Mouse (Mus musculus): Measurements from ENCODE around the gene 0610040J01Rik. TPM values are rescaled to one million over a fixed set of nuclear protein-coding genes. Genes with fewer than 3 reads are reported as not detected.

The 0610040J01Rik gene
- polyA plus RNA-seq (2012; rRNA removed): 16.1 and 17.0 TPM in 2 replicates

DNA sequence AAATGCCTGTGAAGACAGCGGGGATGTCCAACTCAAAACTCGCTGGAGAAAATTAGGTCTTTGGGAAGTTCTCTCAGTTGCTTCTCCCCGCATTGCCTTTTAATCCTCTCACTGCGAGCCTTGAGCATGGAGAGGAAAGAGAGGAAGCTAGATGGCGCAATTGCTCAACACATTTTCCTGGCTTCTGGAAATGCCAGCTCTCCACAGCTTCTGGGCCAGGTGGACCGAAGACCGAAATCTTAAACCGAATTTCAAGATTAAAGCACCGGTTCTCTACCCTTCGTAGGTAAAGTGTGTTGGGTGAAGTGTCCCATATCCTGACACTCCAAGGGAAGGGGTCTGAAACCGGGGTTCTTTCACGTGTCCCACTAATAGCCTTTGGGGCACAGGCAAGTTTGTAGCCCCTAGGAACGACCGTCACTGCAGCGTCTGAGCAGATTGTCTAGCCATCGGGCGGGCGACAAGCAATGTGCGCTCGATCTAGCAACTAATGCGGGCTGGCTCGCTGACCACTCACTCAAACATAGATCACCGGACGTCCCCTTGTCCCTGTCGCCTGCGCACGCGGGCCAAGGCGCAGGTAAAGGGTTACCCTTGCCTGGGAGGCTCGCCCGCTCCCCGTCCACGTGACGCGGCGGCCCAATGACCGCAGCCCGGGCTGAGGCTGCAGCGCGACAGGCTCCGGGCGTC lies at the start of gene 0610040J01Rik:
Gene 0610040J01Rik (plus strand): TSS at position 545 of the 690 bp plus-strand sequence.
- peak; percentile 74 for DNase-seq (ENCODE audit: low spot score)

DNA sequence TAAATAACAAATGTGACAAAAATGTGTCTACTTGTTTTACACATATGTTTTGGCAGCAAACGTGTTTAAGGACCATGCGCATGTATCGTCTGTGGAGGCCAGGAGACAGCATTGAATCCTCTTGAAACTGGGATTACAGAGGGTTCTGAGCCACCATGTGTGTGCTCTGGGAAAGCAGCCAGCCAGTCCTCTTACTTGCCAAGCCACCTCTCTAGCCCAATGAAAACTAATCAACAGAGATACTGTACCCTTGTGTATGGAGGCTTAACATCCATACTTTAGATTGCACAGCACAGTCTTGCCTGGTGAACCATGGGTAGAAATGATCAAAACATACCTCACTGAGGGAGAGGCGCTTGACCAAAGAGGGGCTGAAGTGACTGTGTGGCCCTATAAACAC lies 46.3 kb upstream of the 0610040J01Rik start:
- no peak for DNase-seq (ENCODE audit: low spot score)

DNA sequence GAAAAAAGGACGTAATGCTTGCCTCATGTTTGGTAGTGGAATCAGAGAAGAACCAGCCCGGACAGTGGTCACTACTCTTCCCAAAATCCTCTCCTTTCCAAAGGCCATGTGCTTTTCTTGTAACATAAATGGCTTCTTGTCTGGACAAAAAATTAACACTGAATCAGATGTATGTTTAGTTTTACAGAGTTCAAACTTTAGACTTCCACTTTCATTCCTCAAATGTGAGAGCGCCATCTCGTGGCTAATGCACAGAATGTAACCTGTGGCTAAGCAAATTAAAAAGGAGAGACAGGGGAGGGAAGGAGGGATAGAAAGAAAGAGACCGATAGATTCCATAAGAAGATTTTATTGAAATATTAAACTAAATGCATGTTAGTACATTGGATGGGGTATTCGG lies 45.4 kb upstream of the 0610040J01Rik start:
- no peak for DNase-seq (ENCODE audit: low spot score)

DNA sequence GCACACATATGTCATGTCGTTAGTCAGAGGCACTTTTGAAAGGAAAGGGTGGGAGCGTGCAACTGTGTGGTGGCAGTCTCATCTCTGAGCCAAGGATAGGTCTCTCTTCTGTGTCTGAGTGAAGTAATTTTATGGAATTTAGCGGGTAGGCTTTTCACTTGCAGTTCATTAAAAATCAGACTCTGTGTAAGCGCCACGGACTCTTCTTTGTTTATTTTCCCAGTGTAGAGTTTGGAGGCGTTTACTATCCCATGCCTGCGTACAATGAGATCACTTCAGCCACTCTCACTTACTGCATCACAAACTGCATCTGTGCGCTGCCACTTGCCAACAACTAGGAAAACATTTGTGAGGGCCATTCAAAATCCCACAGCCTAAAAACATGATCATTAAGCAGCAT lies 44.7 kb upstream of the 0610040J01Rik start:
- no peak for DNase-seq (ENCODE audit: low spot score)

DNA sequence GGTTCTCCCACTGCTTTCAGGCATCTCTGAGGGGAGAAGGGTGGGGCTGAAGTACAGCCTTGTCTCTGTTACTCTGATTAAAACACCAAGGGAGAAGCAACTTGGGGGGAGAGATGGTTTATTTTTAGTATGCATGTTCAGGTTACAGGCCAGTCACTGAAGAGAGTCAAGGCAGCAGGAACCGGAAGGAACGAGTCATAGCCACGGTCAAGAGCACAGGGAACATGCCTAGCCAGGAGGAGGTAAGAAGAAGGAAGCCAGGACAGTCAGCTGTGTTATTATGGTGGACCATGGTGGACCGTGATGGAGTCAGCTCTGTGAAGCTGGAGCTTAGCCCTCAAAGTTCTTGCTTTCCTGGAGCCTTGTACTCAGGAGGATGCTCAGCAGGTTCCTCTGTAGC lies 43.9 kb upstream of the 0610040J01Rik start:
- no peak for DNase-seq (ENCODE audit: low spot score)

DNA sequence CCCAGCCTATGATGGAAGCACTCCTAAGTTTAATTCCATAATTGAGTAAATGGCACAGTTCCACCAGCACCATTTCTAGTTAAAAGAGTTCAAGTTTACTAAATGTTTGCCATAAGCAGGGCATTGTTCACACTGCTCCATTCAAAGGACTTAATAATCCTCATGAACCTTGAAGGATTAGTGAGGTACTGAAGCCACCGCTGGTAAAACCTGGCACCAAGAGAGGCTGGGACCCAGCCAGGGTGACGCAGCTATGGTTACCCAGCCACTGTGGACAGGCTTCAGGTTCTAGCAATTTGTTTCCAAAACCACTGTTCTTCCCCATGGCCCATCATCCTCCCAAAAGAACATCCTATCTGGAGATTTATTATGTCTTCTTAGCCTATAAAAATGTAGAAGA lies 39.2 kb upstream of the 0610040J01Rik start:
- no peak for DNase-seq (ENCODE audit: low spot score)

DNA sequence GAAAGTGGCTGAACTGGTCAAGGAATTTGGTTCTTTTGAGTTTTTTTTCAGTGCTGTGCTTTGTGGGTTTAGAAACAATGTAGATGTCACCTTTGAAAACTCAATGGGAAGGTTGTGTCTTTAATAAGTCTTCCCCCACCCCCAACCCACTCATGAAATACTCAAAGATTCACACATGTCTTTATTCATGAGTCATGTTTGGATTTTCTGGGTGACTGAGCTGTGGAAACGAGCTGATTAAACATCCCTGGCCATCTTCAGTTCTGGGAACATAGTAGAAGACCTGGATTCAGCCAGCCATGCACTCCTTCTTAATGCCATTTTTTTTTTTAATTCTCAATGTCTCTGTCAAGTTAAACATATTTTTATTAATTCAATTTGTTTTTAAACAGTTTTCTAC lies 38.6 kb upstream of the 0610040J01Rik start:
- no peak for DNase-seq (ENCODE audit: low spot score)

DNA sequence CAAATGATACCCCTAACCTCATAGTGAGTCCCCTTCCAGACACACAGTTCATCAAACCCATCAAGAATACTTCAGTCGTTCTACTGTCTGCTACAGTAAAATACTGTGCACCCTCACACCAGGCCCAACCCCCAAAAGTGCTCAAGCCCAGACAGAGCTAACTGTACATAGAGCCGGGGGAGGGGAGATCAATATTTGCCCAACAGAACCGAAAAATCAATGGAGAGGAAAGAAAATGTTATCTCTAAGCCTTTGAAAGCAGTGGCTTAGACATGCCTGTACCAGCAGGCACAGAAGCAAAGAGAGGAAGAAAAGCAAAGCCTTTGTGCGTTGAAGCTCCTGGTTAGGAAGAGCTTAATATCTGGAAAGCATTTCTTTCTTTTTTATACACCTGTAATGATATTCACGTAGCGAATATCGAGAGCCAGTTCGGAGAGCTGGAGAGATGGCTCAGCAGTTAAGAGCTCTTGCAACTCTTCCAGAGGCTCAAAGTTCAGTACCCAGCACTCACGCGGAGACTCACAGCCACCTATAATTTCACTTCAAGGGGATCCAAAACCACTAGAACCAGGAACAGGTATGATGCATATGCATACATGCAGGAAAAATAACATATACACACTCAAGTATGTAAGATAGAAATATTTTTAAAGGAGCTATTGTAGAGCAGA lies 23.9 kb upstream of the 0610040J01Rik start:
- DNase-seq (ENCODE audit: low spot score): no peak

DNA sequence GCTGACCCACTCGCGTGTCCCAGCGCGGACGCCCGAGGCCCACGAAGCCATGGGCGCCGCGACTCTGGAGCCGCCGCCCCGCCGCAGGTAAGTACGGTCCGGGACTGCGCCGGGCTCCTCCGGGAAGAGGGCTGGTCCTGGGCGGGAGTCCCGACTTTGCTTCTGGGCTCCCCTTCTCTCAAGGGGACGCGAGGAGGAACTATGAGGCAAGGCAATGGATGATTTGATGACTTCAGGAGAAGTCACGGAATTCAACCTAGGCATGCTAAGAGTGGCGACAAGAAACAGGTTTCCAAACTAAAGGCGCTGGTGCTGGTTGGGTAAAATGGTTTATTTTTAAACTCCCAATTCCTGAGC lies 324 bp downstream of the 0610040J01Rik start:
- no peak for DNase-seq (ENCODE audit: low spot score)

DNA sequence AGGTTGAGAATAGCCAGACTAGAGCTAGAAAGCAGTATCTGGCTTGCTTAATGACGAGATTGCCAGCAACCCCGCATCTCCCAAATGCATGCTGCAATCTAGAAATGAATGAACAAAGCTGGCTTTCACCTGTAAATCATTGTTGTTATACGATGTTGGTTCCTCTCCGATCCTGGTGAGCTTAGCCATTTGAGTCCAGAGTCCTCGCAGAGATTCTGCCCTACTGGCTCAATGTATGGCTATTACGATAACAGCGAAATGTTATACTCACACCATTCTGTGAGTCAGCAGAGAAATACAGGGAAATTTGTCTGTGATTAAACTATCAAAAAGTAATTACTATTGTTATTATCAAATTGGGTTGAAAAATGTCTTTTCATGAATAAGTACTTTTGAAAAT lies 4.5 kb downstream of the 0610040J01Rik start:
- no peak for DNase-seq (ENCODE audit: low spot score)

DNA sequence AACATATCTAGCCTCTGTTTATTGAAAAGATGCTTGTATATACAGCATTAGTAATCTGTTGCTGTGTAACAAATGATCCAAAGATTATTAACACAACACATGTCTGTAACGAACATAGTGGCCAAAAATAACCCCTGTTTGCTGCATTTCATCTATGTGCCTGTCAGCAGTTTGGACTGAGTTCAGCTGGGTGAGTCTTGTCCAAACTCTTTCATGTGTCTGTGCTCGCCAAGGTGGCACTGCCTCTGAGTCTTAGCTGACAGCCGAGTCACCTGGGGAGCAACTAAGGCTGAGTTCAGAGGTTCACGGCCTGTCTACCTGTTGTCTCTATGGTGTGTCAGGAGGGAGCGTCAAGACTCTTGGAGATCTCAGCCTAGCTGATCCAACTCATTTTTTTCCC lies 5.1 kb downstream of the 0610040J01Rik start:
- DNase-seq (ENCODE audit: low spot score): no peak

DNA sequence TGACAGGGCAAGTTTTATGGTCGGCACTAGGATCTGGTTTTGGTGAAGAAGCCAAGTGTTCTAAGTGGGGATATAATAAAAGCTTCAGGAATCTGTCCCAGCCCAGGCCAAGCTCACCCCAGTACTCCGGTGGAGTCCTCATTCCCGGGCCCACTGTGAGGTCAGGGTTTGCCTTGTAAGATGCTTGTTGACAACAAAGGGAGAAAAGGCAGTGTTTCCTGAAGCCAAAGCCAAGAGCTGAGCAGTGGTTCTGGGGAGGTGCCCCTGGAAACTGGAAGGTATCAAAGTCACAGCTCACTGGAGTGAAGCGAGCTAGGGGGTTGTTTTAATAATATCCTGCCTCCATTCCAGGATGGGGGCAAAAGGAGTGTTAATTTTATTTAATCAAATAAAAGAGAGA lies 6.8 kb downstream of the 0610040J01Rik start:
- no peak for DNase-seq (ENCODE audit: low spot score)

DNA sequence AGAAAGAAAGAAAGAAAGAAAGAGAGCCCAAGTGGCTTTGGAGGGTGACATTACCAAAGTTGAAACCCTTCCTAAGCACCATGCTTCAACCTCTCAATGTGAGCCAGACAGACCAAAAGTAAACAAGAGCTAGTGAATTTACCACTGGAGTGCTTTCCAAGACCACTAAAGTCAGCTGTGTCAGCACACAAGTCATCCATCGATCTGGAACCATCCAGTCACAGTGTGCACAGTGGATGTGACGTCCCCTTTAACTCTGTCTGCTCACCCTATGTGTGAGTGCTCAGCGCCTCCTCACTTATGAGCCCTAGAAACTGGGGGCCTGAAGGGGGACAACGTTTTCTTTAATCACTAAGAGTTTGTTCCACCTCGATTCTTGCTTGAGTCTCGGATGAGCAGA lies 7.4 kb downstream of the 0610040J01Rik start:
- DNase-seq (ENCODE audit: low spot score): no peak

DNA sequence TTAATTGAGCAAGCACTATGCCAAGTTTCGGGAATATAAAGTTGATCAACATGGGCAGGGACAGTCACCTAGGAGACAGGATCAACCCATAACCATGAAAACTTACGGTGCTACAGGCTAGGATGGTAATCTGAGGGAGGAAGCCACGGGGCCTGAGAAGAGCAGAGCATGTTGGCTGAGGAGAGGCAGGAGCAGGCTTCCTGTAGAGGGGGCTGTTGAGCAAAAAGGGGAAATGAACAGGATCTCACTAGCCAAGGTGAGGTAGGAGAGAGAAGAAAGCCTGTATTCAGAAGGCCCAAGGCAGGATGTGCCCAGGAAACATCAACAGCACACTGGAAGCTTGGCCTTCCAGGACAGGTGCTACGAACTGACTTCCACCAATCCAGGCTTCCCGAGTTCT lies 9.0 kb downstream of the 0610040J01Rik start:
- DNase-seq (ENCODE audit: low spot score): no peak

DNA sequence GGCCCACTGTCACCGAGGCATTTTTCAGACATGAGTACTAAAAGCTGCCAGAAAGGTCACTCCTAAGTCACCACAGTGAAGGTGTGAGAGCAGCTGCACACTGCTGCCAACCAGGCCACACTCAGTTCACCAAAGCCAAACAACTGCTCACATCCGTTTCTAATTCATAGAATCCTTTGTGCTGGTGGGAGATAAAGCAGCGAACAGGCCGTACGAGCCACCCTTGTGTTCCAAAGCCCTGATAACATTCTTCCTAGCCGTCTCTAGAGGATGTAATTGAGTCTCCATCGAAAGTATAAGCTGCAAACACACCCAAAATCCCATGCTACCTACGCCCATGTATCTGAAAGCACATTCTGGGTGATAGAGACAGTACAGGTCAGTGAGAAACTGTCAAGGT lies 9.7 kb downstream of the 0610040J01Rik start:
- DNase-seq (ENCODE audit: low spot score): no peak

DNA sequence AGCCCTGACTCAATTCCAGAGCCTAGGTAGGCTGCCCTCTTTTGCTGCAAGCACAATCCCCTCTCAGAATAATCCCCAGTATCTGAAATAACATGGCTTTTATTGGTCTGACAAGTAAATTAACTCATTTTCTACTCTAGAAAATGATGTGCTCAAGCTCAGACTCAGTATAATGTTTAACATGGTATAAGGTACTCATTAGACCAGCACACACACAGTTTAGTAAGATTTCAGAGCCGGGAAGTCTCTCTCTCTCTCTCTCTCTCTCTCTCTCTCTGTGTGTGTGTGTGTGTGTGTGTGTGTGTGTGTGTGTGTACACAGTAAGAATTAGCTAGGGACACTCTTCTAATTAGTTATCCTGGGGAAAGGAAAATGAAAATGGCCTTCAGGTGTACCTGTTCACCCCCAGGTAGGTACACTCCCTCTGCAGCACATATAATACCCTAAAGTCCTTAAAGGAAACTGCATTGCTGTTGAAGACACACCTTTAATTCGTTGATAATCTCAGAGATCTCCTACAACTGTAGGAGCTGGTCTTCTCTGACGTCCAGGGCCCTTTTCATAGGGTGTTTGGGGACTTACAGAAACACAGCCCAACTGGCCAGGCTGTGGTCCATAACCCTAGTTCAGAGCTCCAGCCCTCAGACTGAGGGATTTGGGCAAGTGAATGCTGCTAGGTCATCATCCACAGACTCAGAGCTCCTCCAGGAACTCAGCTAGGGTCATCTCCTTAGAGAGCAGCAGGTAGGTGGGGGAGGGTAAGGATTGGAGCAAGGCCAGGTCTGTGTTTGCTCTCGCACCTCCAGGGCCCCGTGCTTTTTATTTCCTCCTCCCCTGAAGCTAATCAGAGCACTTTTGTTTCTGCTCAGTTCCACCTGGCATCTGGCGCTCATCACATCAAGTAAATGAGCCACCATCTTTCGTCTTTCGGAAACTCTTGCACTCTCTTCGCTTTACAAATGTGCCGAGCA lies 11.5 kb downstream of the 0610040J01Rik start:
- DNase-seq (ENCODE audit: low spot score): no peak

DNA sequence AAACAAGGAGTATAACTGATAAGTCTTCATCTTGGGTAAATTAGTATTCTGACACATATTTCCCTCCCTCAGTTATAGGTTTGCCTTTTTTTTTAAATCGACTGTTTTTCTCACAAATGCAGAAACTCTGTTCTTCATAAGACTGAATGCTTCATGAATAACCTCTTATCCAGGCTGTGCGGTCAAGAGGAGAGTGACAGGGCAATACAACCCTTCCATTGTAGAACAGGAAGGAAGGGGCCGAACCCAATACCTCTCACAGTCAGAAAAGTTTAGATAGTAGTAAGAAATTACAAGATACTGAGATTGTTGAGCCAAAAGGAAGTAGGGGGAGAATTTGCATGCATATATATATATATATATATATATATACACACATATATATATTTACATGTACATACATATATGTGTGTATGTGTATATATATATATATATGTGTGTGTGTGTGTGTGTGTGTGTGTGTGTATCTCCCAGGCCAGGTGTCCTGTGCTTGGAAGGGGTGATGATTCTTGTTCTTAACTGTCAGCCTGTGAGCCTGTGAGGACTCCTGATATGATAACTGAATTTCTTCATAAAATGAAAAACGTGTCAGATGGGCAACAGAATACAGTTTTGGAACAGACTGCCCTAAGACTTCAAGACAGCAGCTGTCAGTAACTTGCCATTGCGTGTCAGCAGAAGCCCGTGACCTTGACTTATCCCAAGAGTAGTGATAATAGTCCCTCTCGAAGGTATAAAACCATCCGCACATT lies 12.6 kb downstream of the 0610040J01Rik start:
- no peak for DNase-seq (ENCODE audit: low spot score)

DNA sequence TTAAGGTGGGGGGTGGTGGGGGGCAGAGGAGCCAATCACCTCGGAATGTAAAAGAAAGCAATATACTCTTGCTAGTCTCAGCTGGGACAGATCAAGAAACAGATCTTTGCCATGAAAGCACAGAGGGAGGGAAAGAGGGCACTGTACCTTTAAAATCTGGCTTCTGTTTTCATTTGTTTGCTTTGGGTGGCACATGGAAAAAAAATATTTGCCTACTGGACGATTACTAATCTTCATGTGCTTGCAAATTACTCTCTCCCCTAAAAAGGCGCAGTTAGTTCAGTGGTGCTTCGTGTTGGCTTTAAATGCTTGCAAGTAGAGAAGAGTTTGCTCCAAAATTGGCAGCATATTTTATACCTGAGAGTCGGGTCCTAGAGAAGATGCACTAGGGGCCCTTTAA lies 13.7 kb downstream of the 0610040J01Rik start:
- DNase-seq (ENCODE audit: low spot score): no peak

DNA sequence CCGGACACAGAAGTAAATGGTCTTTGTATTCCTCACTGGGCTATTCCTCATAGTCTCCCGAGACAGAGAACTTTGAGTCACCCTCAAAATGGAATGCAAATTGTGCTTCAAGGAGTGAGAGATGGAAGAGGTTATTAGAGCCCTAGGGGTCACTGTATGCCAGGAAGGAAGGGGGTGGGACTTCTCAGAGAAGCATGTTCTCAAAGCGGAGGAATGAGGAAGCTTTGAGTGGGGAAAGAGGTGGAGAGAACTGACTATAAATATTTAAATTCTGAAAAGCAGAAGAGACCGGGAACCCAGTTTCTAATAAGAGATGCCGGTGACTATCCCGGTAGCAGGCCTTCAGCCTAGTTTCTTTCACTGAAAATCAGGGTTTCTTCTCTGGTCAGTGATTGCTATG lies 14.8 kb downstream of the 0610040J01Rik start:
- no peak for DNase-seq (ENCODE audit: low spot score)

DNA sequence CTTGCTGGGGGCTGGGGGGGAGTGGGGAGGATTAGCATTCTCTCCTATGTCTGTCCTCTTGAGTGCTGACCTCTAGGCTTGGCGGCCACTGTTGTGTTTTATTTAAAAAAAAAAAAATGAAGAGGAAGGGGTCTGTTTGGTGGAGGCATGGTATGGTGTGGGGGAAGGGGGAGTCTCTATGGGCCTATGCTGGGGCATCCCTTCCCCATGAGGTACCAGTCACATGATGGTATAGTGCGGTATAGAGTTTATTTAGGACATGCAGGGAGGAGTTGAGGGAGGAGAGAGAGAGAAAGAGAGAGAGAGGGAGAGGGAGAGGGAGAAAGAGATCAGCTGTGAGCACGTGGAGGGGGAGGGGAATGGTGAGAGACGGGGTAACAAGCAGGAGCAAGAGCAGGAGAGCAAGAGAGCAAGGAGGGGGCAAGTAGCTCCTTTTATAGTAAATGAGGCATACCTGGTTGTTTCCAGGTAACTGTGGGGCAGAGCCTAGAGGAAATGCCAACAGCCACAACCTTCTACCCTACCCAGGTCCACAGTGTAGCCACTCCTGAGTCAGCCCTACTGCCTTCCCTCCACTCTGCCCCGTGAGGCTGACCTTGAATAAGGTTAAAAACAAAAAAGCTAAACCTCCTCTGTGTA lies 15.4 kb downstream of the 0610040J01Rik start:
- no peak for DNase-seq (ENCODE audit: low spot score)

Measured in urinary bladder, adult 2 months (tissue).